Mouse (Mus musculus) ZHBTc4 (cell line): ENCODE data around the gene A730009L09Rik.

ENCODE experiments used
- DNase-seq: peaks from one replicate; pipeline ENCODE4 v3.0.0-alpha.2; 2011; ENCODE audit warnings: low read depth, low spot score

The A730009L09Rik gene

DNA sequence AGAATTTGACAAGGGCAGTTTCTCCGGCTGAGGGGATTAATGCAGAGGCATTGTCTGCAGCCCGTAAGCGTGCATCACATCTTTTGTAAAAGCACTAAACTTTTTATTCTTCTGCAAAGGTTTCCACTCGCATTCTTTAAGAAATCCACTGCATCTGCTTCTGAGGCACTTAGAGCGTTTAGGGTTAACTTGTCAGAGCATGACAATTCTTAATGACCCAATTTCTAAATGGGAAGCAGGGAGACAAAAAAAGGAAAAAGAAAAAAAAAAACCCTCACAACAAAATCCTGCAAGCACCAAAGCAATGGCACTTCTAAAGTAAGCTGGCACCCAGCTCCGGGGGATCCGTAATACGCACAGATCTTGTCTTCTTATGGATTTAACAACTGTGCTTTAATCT lies at the start of gene A730009L09Rik:
TSS of gene A730009L09Rik (plus strand) at position 301 of the 400 bp plus-strand sequence.
- DNase-seq = no peak

DNA sequence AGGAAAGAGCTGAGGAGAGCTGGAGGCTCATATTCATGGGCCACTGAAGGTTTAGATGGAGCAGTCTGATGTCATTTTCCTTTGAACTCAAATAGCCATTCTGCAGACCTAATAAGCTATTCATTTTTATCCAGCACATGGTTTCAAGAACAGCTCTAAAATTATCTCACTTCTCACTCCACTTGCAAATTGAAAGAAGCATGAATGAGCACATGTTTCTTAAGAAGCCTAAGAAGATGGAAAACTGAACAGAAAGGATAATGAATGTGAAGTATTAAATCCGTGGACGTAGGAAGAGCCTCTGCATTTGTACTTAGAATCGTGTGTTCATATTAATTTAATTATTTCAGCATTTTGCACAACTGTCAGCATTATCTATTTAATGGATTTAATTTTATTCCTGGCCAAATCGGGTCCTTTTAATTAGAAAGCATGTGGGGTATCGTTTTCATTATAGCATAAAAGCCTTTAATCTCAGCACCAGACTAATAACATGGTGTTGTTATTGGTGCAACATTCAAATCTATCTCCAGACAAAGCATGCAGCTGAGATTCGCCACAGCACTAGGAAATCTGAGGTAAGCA lies 49.2 kb upstream of the A730009L09Rik start:
- no peak for DNase-seq

DNA sequence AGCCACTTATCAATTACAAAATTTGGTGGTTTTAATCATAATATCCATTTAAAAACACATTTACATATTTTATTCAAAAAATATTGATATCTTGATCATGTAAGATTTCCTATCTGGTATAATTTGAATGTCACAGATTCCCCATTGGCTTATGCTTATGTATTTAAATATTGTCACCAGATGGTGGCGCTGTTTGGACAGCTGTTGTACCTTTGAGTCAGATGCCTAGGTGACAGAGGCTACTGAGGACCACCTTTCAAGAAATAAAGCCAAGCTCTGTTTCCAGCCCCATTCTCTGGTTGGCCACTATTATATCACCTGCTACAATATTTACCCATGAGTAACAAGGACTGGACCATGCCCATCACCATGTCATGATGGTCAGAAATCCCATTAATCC lies 46.0 kb upstream of the A730009L09Rik start:
- peak; percentile 56 for DNase-seq

DNA sequence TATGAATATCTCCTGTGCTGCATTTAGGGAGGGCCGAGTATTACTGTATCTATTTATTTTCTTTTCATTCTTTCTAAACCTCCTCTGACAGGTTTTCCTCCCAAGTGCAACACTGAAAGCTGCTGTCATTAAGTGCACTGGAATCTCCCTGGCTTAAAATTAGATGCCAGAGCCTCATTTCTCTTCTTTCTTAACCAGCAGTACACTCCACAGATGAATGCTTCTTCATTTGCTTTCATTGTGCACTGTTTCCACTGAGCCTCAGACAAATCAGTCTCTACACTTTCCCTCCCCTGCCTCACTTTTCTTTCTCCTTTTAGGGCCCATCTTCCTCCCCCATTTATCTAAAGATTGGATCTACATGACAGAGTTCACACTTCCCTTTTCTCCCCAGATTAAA lies 44.9 kb upstream of the A730009L09Rik start:
- DNase-seq = no peak

DNA sequence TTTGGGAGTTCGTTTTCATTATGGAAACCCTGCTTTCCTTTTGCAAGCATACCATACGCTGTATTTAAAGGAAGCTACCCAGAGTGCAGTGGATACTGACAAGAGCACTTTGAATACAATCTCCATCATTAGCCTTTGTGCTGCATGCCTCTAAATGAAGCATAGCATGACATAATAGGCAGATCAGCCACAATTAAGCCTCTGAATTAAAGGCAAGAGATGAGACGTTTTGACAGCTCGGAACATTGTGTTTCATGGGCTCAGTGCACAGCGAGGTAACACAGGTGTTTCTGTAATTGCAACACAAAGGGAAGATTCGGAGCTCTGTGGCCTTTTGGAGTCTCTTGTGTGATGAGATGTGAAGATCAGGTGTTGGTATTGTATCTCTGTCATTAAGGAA lies 41.5 kb upstream of the A730009L09Rik start:
- no peak for DNase-seq

DNA sequence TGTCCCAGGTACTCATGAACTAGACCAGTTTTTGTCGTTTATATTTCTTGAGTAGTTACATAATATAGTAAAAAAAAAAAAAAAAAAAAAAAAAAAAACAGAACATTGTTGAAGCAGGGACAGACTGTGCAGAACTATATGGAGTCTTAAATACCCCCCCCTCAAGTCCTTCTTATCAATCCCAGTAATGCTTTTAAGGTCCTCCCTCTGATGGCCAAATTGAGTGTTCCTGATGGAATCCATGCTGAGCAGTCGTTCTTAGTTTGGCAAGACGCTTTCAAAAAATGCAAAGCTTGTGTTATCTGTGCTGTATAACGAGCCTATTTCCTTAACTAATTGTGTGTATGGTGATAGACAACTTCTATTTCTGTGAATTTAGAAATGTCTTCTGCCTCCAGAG lies 40.2 kb upstream of the A730009L09Rik start:
- DNase-seq = no peak

DNA sequence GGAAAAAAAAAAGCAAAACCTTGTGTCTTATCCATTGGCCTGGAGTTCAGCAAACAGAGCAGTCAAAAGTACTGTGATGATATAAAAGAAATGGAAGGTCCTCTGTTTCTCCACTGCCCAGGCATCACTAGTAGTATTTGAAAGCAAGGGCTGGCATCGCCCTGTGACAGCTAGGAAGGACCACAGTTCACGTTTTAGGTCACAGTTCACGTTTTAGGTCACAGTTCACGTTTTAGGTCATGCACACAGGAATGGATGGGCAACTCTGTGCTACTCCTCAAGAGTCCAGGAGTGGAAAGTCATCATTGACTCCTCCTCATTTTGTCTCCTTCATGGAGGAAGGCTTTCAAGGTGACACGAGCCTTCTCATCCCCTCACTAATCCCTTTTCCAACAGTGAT lies 38.0 kb upstream of the A730009L09Rik start:
- no peak for DNase-seq

DNA sequence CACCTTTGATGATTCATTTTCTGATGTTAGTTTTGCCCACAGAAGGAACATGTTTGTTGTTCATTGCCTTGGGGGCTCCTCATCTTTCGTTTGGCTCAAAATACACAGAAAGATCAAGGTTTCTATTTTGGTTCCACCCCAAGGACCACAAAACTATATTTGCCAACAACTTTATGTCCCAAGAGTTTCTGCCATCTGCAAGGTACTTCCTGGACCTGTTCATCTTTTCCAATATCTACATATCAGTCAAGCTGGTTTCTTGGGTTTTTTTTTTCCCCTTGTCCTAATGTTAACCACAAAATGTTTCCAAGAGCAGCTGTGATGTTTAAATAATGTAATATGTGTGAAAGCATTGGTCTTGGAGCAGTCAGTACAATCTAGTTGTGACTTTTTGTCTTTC lies 37.4 kb upstream of the A730009L09Rik start:
- DNase-seq = no peak

DNA sequence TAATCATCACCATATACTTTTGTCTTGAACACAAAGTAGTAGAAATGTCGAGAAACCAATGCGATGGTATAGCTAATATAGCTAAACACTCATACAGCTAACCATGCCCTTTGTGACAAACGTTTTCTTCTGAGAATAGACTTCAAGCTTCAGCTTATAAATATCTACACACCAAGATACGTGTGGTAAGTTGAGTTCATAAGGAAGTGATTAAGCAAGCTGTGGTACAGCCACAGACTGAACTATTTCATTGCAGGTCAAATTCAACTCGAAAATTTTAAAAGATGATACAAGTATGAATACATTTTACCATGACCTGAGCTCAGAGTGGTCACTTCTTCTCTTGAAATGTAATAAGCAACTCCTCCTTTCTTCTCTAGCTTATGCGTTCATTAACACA lies 37.0 kb upstream of the A730009L09Rik start:
- DNase-seq = no peak

DNA sequence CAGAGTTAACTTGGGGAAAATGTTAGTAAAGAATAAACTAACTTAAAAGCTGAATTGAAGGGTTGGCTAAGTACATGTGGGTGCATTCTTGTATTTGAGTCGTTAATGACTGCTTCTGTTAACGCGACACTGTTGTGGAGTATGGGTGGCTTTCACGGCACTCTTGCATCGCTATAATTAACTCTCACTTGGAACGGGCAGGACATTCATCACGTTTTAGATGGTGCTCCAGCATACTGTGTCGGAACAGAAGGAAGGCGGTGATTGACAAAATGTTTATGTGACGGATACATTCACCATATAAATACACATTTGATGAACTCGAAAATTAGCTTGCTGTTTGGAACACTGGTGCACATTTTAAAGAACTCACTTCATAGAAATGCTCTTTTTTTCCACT lies 29.0 kb upstream of the A730009L09Rik start:
- no peak for DNase-seq

DNA sequence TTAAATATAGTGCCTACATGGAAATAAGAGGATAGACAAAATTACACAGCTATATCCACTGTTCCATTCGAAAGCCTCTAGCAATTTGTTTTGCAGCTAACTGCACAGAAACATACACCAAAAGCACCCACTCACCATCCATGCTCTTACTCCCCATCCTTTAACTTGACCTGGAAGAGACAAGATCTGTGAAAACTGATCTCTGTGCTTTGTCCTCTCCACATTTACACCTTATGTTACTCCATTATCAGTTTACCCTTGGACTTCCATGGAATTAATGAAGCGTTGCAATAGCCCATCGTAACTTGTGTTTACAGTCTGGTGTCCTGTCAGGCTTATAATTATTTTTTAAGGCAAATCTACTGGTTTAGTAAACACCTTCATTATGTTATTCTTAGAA lies 20.1 kb upstream of the A730009L09Rik start:
- no peak for DNase-seq

DNA sequence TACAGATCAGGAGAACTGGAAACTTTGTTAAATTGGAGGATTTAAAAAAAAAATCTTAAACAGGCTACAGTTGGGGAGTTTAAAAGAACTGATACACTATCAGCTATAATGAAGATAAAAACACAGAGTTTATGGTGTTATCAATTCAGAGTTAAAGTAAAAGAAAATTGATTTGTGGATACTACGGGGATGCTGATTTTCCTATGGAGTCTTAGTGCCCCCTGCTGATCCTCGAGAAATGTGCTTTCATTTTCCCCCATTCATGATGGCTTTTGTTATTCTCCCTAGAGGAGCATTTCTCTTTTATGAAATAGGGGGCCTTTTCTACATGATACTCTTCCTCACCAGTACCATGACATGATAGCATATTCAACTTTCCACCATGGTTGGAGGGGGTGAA lies 19.5 kb upstream of the A730009L09Rik start:
- no peak for DNase-seq

DNA sequence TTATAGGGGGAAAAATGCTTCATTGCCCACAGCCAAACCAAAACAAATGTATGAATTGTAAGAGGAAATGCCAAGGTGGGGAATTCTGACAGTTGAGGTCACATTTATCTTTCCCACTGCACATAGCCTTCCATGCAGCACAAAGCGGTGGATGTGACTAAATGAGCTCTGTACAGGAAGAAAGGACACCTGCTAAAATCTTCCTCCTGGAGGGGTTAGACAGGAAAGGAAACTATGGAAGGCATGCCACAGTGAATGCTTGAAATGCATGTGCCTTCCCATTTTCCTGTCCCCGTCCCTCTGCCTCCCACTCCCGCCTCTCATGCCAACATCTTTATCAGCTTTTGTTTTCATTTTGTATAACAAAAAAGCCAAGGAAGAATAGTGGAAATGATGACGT lies 7.2 kb upstream of the A730009L09Rik start:
- no peak for DNase-seq

DNA sequence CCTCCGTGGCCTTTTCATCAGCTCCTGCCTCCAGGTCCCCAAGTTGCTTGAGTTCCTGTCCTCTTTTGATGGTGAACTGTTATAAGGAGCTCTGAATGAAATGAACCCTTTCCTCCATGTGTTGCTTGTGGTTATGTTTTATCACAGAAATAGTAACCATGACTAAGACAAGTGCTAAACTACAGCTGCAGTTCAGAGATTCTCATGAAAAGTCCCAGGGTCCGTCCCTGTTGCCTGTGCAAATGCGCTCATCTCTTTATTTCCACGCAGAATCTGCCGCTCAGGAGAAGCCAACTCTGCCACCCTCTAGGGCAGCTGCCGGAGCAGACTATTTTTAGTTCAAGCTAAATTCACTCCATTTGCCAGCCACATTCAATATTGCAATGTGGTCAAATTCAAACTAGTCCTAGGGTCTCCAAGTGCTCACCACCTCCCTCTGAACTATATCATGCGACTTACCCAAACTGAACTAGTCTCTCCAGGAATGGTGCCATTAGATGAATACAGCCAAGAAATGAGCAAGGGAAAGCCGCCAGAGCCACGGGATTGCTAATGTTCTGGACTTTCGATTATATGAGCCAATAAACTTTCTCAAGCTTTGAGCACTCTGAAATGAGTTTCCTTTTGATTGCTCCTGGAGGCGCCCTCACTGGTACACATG lies 7.2 kb downstream of the A730009L09Rik start:
- no peak for DNase-seq

DNA sequence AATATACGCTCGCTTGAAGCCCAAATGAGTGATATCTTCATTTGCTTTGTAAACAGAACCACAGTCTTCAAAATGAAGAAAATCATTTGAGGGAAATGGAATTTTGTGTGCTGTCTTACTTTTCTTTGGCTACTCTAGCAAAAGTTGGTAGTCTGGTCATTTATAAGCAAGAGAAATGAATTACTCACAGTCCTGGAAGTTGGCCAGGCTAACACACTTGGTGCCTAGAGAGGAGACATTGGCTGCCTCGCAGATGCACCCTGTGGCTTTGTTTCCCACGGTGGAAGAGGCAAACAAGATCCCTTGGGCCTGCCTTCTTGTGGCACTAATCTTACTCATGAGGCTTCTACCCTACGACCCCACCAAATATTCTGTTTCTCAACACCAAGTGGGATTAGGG lies 8.1 kb downstream of the A730009L09Rik start:
- DNase-seq = no peak

DNA sequence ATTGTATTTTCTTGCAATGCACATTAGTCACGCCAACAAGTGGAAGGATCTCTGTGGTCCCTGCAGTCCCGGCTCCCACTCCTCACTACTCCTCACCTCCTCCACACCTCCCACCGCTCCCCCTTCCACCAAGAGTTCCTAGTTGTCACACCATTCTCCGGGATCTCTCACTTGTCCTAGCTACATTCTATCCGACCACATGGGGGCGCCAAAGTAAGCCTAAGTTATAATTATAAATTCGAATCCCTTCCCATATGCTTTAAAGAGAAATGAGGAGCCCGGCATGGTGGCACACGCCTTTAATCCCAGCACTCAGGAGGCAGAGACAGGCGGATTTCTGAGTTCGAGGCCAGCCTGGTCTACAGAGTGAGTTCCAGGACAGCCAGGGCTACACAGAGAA lies 12.5 kb downstream of the A730009L09Rik start:
- DNase-seq = peak; percentile 68

DNA sequence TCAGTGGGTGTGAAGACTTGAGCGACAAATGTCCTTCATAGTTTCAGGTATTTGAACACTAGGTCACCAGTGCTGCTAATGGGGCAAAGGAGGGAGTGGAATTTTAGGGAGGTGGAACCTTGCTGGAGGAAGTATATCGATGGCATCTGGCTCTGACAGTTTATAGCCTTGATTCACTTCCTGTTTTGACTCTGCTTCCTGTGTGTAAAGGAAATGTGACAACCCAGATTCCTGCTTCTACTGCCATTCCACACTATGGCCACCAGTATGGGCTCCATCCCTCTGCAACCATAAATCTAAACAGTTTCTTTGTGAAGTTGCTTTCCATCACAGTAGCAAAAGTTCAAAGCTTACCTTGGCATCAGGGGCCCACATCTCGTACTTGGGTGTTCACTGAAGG lies 17.9 kb downstream of the A730009L09Rik start:
- DNase-seq = no peak

DNA sequence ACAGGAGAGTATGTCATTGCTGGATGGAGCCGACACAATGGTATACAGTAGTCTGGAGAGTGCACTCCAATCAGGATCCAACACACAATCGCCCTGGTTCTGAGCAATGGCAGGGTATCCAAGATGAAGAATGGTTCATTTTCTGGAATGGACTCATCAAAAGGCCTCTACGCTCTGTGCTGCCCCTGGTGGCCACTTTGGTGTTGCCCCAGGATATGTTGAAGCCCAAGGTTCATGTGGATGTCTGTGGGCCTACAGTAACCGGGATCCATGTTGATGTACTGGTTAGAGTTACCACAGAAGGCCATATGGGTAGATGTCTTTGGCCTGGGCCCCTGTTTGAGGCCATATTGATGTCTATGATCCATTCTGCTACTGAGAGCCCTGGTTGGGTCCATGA lies 31.1 kb downstream of the A730009L09Rik start:
- peak; percentile 35 for DNase-seq

DNA sequence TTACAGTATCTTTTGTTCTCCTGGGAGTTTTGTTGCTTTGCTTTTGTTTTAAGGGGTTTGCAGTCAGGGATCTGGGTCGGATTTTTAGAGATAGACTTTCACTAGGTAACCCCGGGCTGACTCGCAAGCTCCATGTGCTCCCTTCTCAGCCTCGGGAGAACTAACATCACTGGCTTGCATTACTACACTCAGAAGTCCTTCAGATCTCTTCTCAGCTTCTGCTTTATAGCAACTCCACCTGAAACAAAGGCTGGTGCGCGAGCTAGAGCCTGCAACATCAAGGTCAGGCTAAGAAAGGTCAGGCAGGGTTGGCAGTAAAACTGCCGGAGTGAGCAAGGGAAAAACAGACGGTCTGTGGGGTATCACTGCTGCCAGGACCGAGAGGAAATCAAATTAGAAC lies 34.2 kb downstream of the A730009L09Rik start:
- no peak for DNase-seq

DNA sequence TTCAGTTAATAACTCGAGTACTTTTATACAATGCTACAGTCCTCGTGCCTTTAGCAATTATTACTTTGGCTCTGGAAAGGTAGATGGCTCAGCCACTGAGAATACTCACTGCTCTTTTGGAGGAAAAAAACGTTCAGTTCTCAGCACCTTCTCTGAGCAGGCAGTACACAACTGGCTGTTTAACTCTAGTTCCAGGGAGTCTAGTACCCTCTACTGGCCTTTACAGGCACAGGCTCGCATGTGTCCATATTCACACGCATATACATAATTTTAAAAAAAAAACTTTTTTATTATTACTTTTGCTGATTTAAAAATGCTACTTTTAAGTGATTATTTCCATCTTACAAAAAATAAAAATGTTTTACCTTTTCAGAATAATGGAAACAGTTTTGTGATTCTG lies 35.5 kb downstream of the A730009L09Rik start:
- no peak for DNase-seq

DNA sequence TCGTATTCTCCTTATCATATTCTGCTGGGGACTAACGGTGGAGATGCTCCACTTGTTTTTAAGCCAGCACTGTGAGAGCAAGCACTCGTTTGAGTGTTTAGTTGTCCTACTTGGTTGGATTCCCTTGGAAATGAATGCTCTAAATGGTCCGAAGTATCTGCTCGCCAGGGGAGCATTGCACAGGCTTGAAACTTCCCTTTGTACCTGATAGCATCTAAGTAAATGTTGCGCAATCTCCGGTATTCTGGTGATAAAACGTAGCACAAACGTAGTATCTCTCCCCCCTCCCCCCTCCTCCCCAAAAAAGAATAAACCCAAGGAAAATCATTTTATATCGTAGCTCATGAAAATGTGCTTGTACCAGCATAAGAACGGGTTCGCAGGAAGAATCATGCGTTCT lies 39.1 kb downstream of the A730009L09Rik start:
- DNase-seq = no peak

DNA sequence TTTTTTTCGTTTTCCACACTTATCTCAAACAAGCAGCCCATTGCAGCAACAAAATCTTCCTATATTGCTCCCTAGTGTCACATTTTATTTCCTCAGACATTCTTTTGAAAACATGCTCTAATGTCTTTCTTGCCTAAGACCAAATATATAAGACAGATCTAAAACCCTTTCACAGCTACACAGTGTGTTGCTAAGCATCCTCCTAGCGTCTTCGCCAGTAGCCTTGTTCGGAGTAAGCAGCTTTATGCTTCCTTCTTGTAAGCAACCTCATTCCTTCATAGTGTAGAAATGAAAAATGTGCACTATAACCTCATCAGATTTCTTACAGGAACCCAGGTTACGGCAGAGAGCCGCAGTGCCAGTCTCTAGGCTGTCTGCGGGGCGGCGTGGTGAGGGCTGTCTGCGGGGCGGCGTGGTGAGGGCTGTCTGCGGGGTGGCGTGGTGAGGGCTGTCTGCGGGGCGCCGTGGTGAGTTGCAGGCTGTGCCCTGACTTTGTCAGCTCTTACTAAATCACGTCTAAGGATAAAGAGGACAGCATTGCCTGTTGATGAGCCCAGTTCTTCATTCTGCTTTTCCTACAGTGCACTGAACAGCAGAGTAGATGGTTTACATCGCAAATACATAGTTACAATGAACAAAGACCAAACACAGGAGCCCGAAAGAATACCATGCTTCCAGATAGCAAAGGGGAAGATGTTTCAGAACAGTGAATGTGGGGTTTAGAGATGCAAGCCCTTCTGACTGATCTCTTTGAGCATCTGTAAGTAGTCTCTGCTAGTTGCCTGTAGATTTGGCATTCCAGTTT lies 43.4 kb downstream of the A730009L09Rik start:
- peak; percentile 53 for DNase-seq
